Mouse (Mus musculus) kidney, embryonic 14.5 days (tissue): Measurements from ENCODE around the gene Tlcd2. TPM values are rescaled to one million over a fixed set of nuclear protein-coding genes. Genes with fewer than 3 reads are reported as not detected.
A peak's percentile ranks its signal among the peaks of the same experiment; 100 is the strongest.

ENCODE experiments used
- ATAC-seq: fragments of 200-750 bp; cut with Nextera tagmentation; 2 replicates; pipeline ENCODE4 v1.8.0; 2017; ENCODE audit warnings: moderate number of reproducible peaks, mild to moderate bottlenecking, moderate TSS enrichment, moderate library complexity; ENCODE audit not compliant: low FRiP score, low TSS enrichment
- H3K27ac ChIP-seq: fragments of 300-500 bp; sonication (generic); 2 replicates; pipeline ENCODE4 v1.5.1; 2014; ENCODE audit warnings: low read depth, mild to moderate bottlenecking, low read length, moderate library complexity, mixed read lengths
- H3K27me3 ChIP-seq: fragments of 300-500 bp; sonication (generic); 2 replicates; pipeline ENCODE4 v1.6.1; 2014; ENCODE audit warnings: mild to moderate bottlenecking, low read length; ENCODE audit not compliant: control insufficient read depth, insufficient read depth
- H3K36me3 ChIP-seq: fragments of 300-500 bp; sonication (generic); 2 replicates; pipeline ENCODE4 v1.6.1; 2014; ENCODE audit warnings: low read length, mixed read lengths; ENCODE audit not compliant: control insufficient read depth, insufficient read depth
- H3K4me1 ChIP-seq: fragments of 300-500 bp; sonication (generic); 2 replicates; pipeline ENCODE4 v1.6.1; 2014; ENCODE audit warnings: low read length, mixed read lengths; ENCODE audit not compliant: control insufficient read depth, insufficient read depth
- H3K4me2 ChIP-seq: fragments of 300-500 bp; sonication (generic); replicated peaks from 2 replicates; pipeline ENCODE4 v1.6.1; 2014; ENCODE audit warnings: low read depth, mild to moderate bottlenecking, low read length
- H3K4me3 ChIP-seq: fragments of 300-500 bp; sonication (generic); 2 replicates; pipeline ENCODE4 v1.5.1; 2014; ENCODE audit warnings: mild to moderate bottlenecking, low read length
- H3K9ac ChIP-seq: fragments of 300-500 bp; sonication (generic); 2 replicates; pipeline ENCODE4 v1.6.1; 2014; ENCODE audit warnings: low read depth, mild to moderate bottlenecking, low read length, moderate library complexity
- H3K9me3 ChIP-seq: fragments of 300-500 bp; sonication (generic); 2 replicates; pipeline ENCODE4 v1.6.1; 2016; ENCODE audit warnings: low read length; ENCODE audit not compliant: control insufficient read depth
- WGBS: fragments of 180-500 bp; shearing (Covaris S2); extraction: QIAGEN DNeasy Blood & Tissue Kit; methylation state at CpG from one replicate; pipeline ENCODE4 v1.1.7; 2014; 5-methylcytosine and 5-hydroxymethylcytosine counted together
- microRNA counts: library from miRNA; unstranded; fragments of <30 nt; microRNA quantifications from one replicate; lab custom pipeline; 2017
- microRNA-seq: library from miRNA; unstranded; fragments of <30 nt; microRNA quantifications from one replicate; pipeline ENCODE4, GENCODE M21; 2016
- polyA plus RNA-seq: library from polyadenylated mRNA; unstranded; fragments of >200 nt; fragmentation: Nextera tagmentation; extraction: Ambion mirVana; gene quantifications from 2 replicates; pipeline ENCODE4 v1.2.1, GENCODE M21; 2014

Tlcd2 gene
- polyA plus RNA-seq, 1 experiment from 2014 or later, result 20.7 TPM

GRCm38 (mm10) chr11:75512301-75513018, 50.9 kb downstream of the Tlcd2 start:
- 78% methylated on average over 9 of the region's 9 CpGs for whole genome bisulfite sequencing
- H3K27ac ChIP-seq, result no peak overlapping the region

GRCm38 (mm10) chr11:75513336-75513735, 51.8 kb downstream of the Tlcd2 start, which contains the start of gene Scarf1:
Gene Scarf1, plus strand, starts transcription at chr11:75513540.
- Histone ChIP-seq H3K36me3 (peaks cover 13% of the 10 kb centered on the region), H3K4me1 (peaks cover 19% of the 10 kb centered on the region), H3K9ac (0 out of 2 replicates have a peak within 1 kb of the TSS, but pooled peaks have one; percentile 12), H3K4me2 (peak within 1 kb of the TSS; percentile 26), H3K4me3 (peak within 1 kb of the TSS; percentile 17; the same call in 1 of the 2 replicates), H3K27ac (no peak within 1 kb of the TSS; the same call in 1 of the 2 replicates), H3K27me3 (no peaks in the 10 kb centered on the region), H3K9me3 (no peaks in the 10 kb centered on the region)
- ATAC-seq, result no peak
- WGBS, result 42% methylated on average over 8 of the region's 8 CpGs

More at GRCm38 (mm10) chr11:75512301-75513018, 50.9 kb downstream of the Tlcd2 start:
- Histone ChIP-seq H3K4me3 (no peak overlapping the region), H3K9ac (no peak overlapping the region), H3K4me2 (no peak overlapping the region), H3K9me3 (no peaks in the 10 kb centered on the region), H3K4me1 (peaks cover 20% of the 10 kb centered on the region), H3K27me3 (no peaks in the 10 kb centered on the region), H3K36me3 (peaks cover 22% of the 10 kb centered on the region)
- no peak for ATAC-seq

GRCm38 (mm10) chr11:75515186-75515585, 53.7 kb downstream of the Tlcd2 start:
- H3K4me3 ChIP-seq, result no peak overlapping the region
- no peak overlapping the region for H3K27ac ChIP-seq
- no peak for ATAC-seq
- no peak overlapping the region for H3K4me2 ChIP-seq
- no peaks in the 10 kb centered on the region for H3K27me3 ChIP-seq
- 94% methylated on average over 25 of the region's 25 CpGs for WGBS
- peaks cover under 1% of the 10 kb centered on the region; the same call in 1 of the 2 replicates for H3K4me1 ChIP-seq
- no peaks in the 10 kb centered on the region for H3K9me3 ChIP-seq
- H3K9ac ChIP-seq, result no peak overlapping the region
- H3K36me3 ChIP-seq, result no peaks in the 10 kb centered on the region

- 73% methylated on average over 15 of the region's 15 CpGs for WGBS
- H3K4me2 ChIP-seq, result no peak overlapping the region
- no peak overlapping the region for H3K27ac ChIP-seq
- H3K4me3 ChIP-seq, result no peak overlapping the region
- H3K27me3 ChIP-seq, result no peaks in the 10 kb centered on the region
- H3K9ac ChIP-seq, result no peak overlapping the region
- no peak for ATAC-seq
- H3K36me3 ChIP-seq, result no peaks in the 10 kb centered on the region
- H3K4me1 ChIP-seq, result no peaks in the 10 kb centered on the region
- no peaks in the 10 kb centered on the region for H3K9me3 ChIP-seq
Measured at GRCm38 (mm10) chr11:75519834-75520633, 58.5 kb downstream of the Tlcd2 start.

MicroRNAs encoded within 50 kb of the gene (microRNA counts, 519-probe panel; counts per million panel counts)
- microRNA mmu-miR-22 (lab: Ali Mortazavi, UCI), result 6,867 counts per million, percentile 73 among the panel's probes with 10 or more counts

Small RNA genes lying within 50 kb of the gene (microRNA-seq; reads per million reads assigned to microRNA genes)
- gene Mir22, result 3,203 reads per million, percentile 88 among the genes with 10 or more reads in this experiment

Other genes with a start within 250 kb of the Tlcd2 start
- gene Rpa1, start 113.4 kb upstream of the Tlcd2 start, polyA plus RNA-seq, result 111 and 119 TPM in 2 replicates
- 10.4 and 17.8 TPM in 2 replicates for gene Smyd4, start 113.3 kb upstream of the Tlcd2 start, polyA plus RNA-seq
- 118 and 120 TPM in 2 replicates for gene Serpinf1, start 39.0 kb upstream of the Tlcd2 start, polyA plus RNA-seq
- 3.9 and 8.4 TPM in 2 replicates for gene Serpinf2, start 22.1 kb upstream of the Tlcd2 start, polyA plus RNA-seq
- gene Wdr81, start 7.0 kb upstream of the Tlcd2 start, polyA plus RNA-seq, result 2.8 and 4.8 TPM in 2 replicates
- 56.4 and 103 TPM in 2 replicates for gene Prpf8, start 25.1 kb downstream of the Tlcd2 start, polyA plus RNA-seq
- 0.51 and 0.97 TPM in 2 replicates for gene Rilp, start 48.4 kb downstream of the Tlcd2 start, polyA plus RNA-seq
- gene Scarf1, start 51.8 kb downstream of the Tlcd2 start, polyA plus RNA-seq, result 10.0 TPM in 2 replicates
- gene Slc43a2, start 70.0 kb downstream of the Tlcd2 start, polyA plus RNA-seq, result 3.5 and 6.0 TPM in 2 replicates
- 78.2 and 99.5 TPM in 2 replicates for gene Pitpna, start 126.4 kb downstream of the Tlcd2 start, polyA plus RNA-seq
- 24.9 and 30.1 TPM in 2 replicates for gene Inpp5k, start 169.3 kb downstream of the Tlcd2 start, polyA plus RNA-seq
- gene Myo1c, start 188.8 kb downstream of the Tlcd2 start, polyA plus RNA-seq, result 21.5 and 32.0 TPM in 2 replicates
- gene Crk, start 217.5 kb downstream of the Tlcd2 start, polyA plus RNA-seq, result 66.1 and 119 TPM in 2 replicates